8 mouse cellular contexts compared by ENCODE assay signal in the genomic region with DNA sequence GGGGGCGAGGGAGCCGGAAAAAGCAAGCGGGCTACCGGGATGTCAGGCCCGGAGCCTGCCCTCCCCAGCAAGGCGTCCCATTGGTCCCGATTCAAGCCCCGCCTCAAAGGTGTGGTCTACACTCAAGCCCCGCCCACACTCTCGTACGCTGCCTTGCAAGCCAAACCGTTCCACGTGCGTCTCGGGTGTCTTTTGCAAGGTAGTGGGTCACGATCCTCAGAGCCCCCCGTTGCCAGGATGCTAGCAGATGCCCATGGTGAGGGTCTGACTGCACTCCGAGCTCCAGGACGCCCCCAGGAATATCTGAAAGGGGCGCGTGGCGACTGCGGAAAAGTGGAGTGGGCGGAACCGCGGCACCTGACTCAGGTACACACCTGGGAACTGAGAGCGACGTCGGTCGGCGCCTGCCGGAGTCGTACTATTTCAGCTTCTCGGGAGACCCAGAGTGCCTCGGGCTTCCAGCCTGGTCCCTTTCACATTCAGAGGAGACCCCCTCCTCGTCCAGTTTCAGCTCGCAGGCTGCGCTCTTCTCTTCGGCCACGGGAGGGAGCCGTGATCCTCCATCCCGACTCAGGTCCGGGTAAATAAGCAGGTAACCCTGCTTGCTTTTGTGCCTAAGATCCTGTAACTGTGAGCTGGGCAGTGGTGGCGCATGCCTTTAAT. TPM values are rescaled to one million over a fixed set of nuclear protein-coding genes. Genes with fewer than 3 reads are reported as not detected.
DNase-seq lines count a peak whose midpoint lies in the region; ATAC-seq lines count a peak whose summit lies in the region.

A gene (minus strand): TSS at position 86 of the 663 bp plus-strand sequence.

- peak within 1 kb of the TSS; percentile 96 for H3K4me2 ChIP-seq in embryonic facial prominence, embryonic 13.5 days
- H3K4me2 ChIP-seq in limb, embryonic 13.5 days (replicated peaks): peak within 1 kb of the TSS; percentile 87
- H3K4me2 ChIP-seq in midbrain, embryonic 16.5 days (ENCODE audit: low read length): peak within 1 kb of the TSS; percentile 65

- peak; percentile 89 for ATAC-seq in embryonic facial prominence, embryonic 13.5 days (ENCODE audit: insufficient number of reproducible peaks, insufficient read depth, low FRiP score, low TSS enrichment, low read depth)
- ATAC-seq in limb, embryonic 13.5 days (ENCODE audit: low FRiP score, low read depth): peak; percentile 93
- ATAC-seq in midbrain, embryonic 16.5 days: peak; percentile 89

- peak within 1 kb of the TSS; percentile 82 for H3K9ac ChIP-seq in embryonic facial prominence, embryonic 13.5 days
- H3K9ac ChIP-seq in limb, embryonic 13.5 days: peak within 1 kb of the TSS; percentile 78
- H3K9ac ChIP-seq in midbrain, embryonic 16.5 days (ENCODE audit: low read depth, low read length): peak within 1 kb of the TSS; percentile 80

- H3K4me1 ChIP-seq in embryonic facial prominence, embryonic 13.5 days: peaks cover 16% of the 10 kb centered on the region
- H3K4me1 ChIP-seq in limb, embryonic 13.5 days: peaks cover 16% of the 10 kb centered on the region
- H3K4me1 ChIP-seq in midbrain, embryonic 16.5 days (ENCODE audit: control insufficient read depth, insufficient read depth, low read length): peaks cover 18% of the 10 kb centered on the region

- DNase-seq in 3134 (ENCODE audit: extremely low read depth, insufficient read length, low spot score): peak; percentile 93
- DNase-seq in adrenal gland, postnatal 36 days: peak; percentile 95
- DNase-seq in heart, adult 18-20 months: peak; percentile 94 to 96
- peak; percentile 94 to 98 for DNase-seq in kidney, adult 8-10 months
- peak; percentile 87 to 96 for DNase-seq in spleen, postnatal 10 days (ENCODE audit: low spot score in 2 of 2)

- H3K4me3 ChIP-seq in embryonic facial prominence, embryonic 13.5 days: peak within 1 kb of the TSS; percentile 66
- peak within 1 kb of the TSS; percentile 65 for H3K4me3 ChIP-seq in limb, embryonic 13.5 days
- peak within 1 kb of the TSS; percentile 59 for H3K4me3 ChIP-seq in midbrain, embryonic 16.5 days (ENCODE audit: low read depth, low read length)

- H3K27ac ChIP-seq in embryonic facial prominence, embryonic 13.5 days: no peak within 1 kb of the TSS
- H3K27ac ChIP-seq in limb, embryonic 13.5 days: no peak within 1 kb of the TSS
- peak within 1 kb of the TSS; percentile 62 for H3K27ac ChIP-seq in midbrain, embryonic 16.5 days (ENCODE audit: low read length)

- H3K36me3 ChIP-seq in embryonic facial prominence, embryonic 13.5 days: peaks cover 7% of the 10 kb centered on the region; the same call in 1 of the 2 replicates
- H3K36me3 ChIP-seq in limb, embryonic 13.5 days: 0 out of 2 replicates have a peak, but pooled peaks cover 6% of the 10 kb centered on the region
- H3K36me3 ChIP-seq in midbrain, embryonic 16.5 days (ENCODE audit: control insufficient read depth, insufficient read depth, low read length): no peaks in the 10 kb centered on the region

- under 1% methylated on average over 44 of the region's 44 CpGs for WGBS in embryonic facial prominence, embryonic 13.5 days
- under 1% methylated on average over 44 of the region's 44 CpGs for WGBS in limb, embryonic 13.5 days
- WGBS in midbrain, embryonic 16.5 days: 1% methylated on average over 44 of the region's 44 CpGs

- H3K9me3 ChIP-seq in embryonic facial prominence, embryonic 13.5 days: no peaks in the 10 kb centered on the region
- no peaks in the 10 kb centered on the region for H3K9me3 ChIP-seq in limb, embryonic 13.5 days
- H3K9me3 ChIP-seq in midbrain, embryonic 16.5 days (replicated peaks; ENCODE audit: control insufficient read depth, low read length, poor library complexity, severe bottlenecking): no peaks in the 10 kb centered on the region

- no peaks in the 10 kb centered on the region for H3K27me3 ChIP-seq in embryonic facial prominence, embryonic 13.5 days
- H3K27me3 ChIP-seq in limb, embryonic 13.5 days: no peaks in the 10 kb centered on the region
- H3K27me3 ChIP-seq in midbrain, embryonic 16.5 days (ENCODE audit: control insufficient read depth, insufficient read depth, low read depth, low read length): no peaks in the 10 kb centered on the region

RNA-seq across cellular contexts. Expression of the gene that starts here (rescaled TPM):
- total RNA-seq in adrenal gland, postnatal 36 days (2021): 10 to 100 TPM in 1 of 2 experiments, 1 to 10 TPM in 1; 8.0 to 11.5 TPM
- 16.0 and 16.1 TPM in 2 replicates for polyA plus RNA-seq in embryonic facial prominence, embryonic 13.5 days (2015; fragmentation: Nextera tagmentation; extraction: Ambion mirVana)
- 1 to 10 TPM; 1.5 to 1.8 TPM for total RNA-seq in heart, adult 18-20 months (2021)
- 17.2 and 17.9 TPM in 2 replicates for polyA plus RNA-seq in limb, embryonic 13.5 days (2015; fragmentation: Nextera tagmentation; extraction: Ambion mirVana)
- 26.8 and 27.3 TPM in 2 replicates for polyA plus RNA-seq in midbrain, embryonic 16.5 days (2015; fragmentation: Nextera tagmentation; extraction: Ambion mirVana)
